13 mouse cellular contexts compared by ENCODE assay signal in the genomic region with DNA sequence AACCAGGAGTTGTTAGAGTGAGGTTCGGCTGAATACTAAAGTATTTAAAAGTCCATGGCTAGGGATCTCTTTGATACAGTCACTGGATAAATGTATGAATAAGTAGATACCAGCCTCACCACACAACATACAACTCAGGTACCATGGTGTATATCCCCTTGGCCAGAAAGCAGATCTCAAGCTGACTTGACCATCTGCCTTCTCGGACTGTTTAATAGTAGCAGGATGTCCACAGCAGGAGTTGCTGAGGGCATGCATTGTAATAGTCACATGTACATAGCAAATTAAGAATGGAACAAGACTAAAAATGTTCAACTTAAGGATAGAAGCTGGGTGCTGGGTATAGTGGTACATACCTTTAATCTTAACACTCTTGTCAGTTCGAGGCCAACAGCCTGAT.
"Had no signal": no experiment of that assay in that cellular context is flagged by ENCODE, and none has a peak within 500 bp of the region (broad histone marks: within the 10 kb centered on the region; RNA-seq: fewer than 3 reads in every experiment).

No protein-coding gene starts in this region.

- H3K27me3 ChIP-seq: liver, embryonic 15.5 days; megakaryocyte, embryonic 14.5 days; midbrain, embryonic 15.5 days; neural tube, embryonic 12.5 days had no signal

- H3K27ac ChIP-seq: limb, embryonic 10.5 days; liver, embryonic 15.5 days; midbrain, embryonic 15.5 days; neural tube, embryonic 12.5 days had no signal

- H3K36me3 ChIP-seq: limb, embryonic 10.5 days; liver, embryonic 15.5 days; midbrain, embryonic 15.5 days; neural tube, embryonic 12.5 days had no signal

- H3K4me3 ChIP-seq: limb, embryonic 10.5 days; liver, embryonic 15.5 days; megakaryocyte, embryonic 14.5 days; midbrain, embryonic 15.5 days; neural tube, embryonic 12.5 days had no signal

- DNase-seq: kidney, postnatal 25 days; layer of hippocampus, adult 9-11 months; lung, embryonic 14.5 days; lung, postnatal 10 days; lung, postnatal 4 days; right cerebral cortex, adult 18-20 months; right cerebral cortex, postnatal 25 days; thymus, postnatal 36 days had no signal

- H3K4me1 ChIP-seq: limb, embryonic 10.5 days; liver, embryonic 15.5 days; megakaryocyte, embryonic 14.5 days; midbrain, embryonic 15.5 days; neural tube, embryonic 12.5 days had no signal
